Comparison of ENCODE assay signal across 8 mouse cellular contexts in genomic region chr15:12091781-12092458, GRCm38 (mm10). TPM values are rescaled to one million over a fixed set of nuclear protein-coding genes. Genes with fewer than 3 reads are reported as not detected.
DNase-seq lines count a peak whose midpoint lies in the region; ATAC-seq and TF ChIP-seq lines count a peak whose summit lies in the region.

No protein-coding gene starts in this region.

- no peak for TF ChIP-seq POLR2A in lung, adult 2 months (IDR thresholded peaks at IDR 0.05; ENCODE audit: borderline replicate concordance, extremely low read depth, low read depth, low read length)

- ATAC-seq in Patski, result no peak

- POLR2A ChIA-PET in Patski (lab: Charles Lee), result no interaction called here

- H3K4me3 ChIP-seq in left cerebral cortex, adult 2 months, result no peak overlapping the region
- no peak overlapping the region for H3K4me3 ChIP-seq in lung, adult 2 months (replicated peaks; ENCODE audit: extremely low read depth, low read depth, low read length)

- no peaks in the 10 kb centered on the region for H3K4me1 ChIP-seq in lung, adult 2 months (ENCODE audit: control insufficient read depth, insufficient read depth, low read length)

- intact Hi-C loops in left cerebral cortex, adult 2 months (cut with DNase I), result loop anchor here (2.0 kb wide), 1 partner anchor 15 kb away; no protein-coding TSS in a partner anchor

- in situ Hi-C loops in Patski (cut with MboI; ENCODE audit: low pct_unique_long_range_greater_than_20kb), result loop anchor here (5.0 to 25.0 kb wide), 4 partner anchors 105 to 680 kb away; no protein-coding TSS in a partner anchor

- WGBS in lung, adult 2 months, result 61% methylated on average over 10 of the region's 10 CpGs

- peak overlapping the region; percentile 92; the same call in 1 of the 2 replicates for H3K27ac ChIP-seq in left cerebral cortex, adult 2 months

- peak; percentile 82 for TF ChIP-seq CTCF in left cerebral cortex, adult 2 months (IDR thresholded peaks at IDR 0.05)
- TF ChIP-seq CTCF in Patski (IDR thresholded peaks at IDR 0.05), result peak; percentile 95
- peak; percentile 82 for TF ChIP-seq CTCF in lung, adult 2 months (IDR thresholded peaks at IDR 0.05; ENCODE audit: insufficient read depth, low read length)

- DNase-seq in cerebellum, postnatal 14 days, result peak; percentile 66 to 81
- DNase-seq in cerebellum, adult 9-11 months, result no peak
- DNase-seq in left cerebral cortex, adult 2 months (ENCODE audit: extremely low spot score in 1 of 2, low spot score in 2 of 2), result peak; percentile 35 to 56
- DNase-seq in left cerebral cortex, adult 11 months (ENCODE audit: low spot score), result no peak
- no peak for DNase-seq in Patski (ENCODE audit: low read depth, low spot score)
- DNase-seq in embryo, embryonic 11 days, result peak; percentile 39
- peak; percentile 61 for DNase-seq in lung, adult 2 months
- peak; percentile 47 to 81 for DNase-seq in spleen, postnatal 4 days (ENCODE audit: low spot score in 2 of 2)

- no peaks in the 10 kb centered on the region for H3K27me3 ChIP-seq in Patski

- CTCF ChIA-PET in Patski (lab: Charles Lee), result interaction anchor here (1.3 to 2.7 kb wide), 5 partner anchors 13 to 120 kb away, joined by 3 to 9 read pairs (median 4); no protein-coding TSS in a partner anchor

RNA-seq across cellular contexts. Expression of gene Zfr, which starts 25.7 kb away (rescaled TPM):
- 100 to 1,000 TPM; 343 to 346 TPM for total RNA-seq in left cerebral cortex, adult 2 months (2021)
- 105 TPM for polyA plus RNA-seq in Patski (2021)
- 107 TPM in 2 replicates for polyA plus RNA-seq in lung, adult 2 months (2012; rRNA removed)

Comparison
In these comparisons a context has a peak if more than half of its experiments do, and no peak if none do; other contexts are left out.
1. DNase-seq: peak in cerebellum, postnatal 14 days (2 of 2), left cerebral cortex, adult 2 months (2 of 2), embryo, embryonic 11 days (single experiment), lung, adult 2 months (single experiment) and spleen, postnatal 4 days (2 of 2); none in cerebellum, adult 9-11 months (single experiment), left cerebral cortex, adult 11 months (single experiment) and Patski (single experiment).
2. Peak in every context shown above with its lines, with median percentiles within 50 percentile points of each other: CTCF ChIP-seq.